Mouse (Mus musculus): Measurements from ENCODE around the gene Ap3d1. TPM values are rescaled to one million over a fixed set of nuclear protein-coding genes. Genes with fewer than 3 reads are reported as not detected.

The Ap3d1 gene
- total RNA-seq, 4 experiments from 2014 or later: 136 to 163 (median 147) TPM

DNA sequence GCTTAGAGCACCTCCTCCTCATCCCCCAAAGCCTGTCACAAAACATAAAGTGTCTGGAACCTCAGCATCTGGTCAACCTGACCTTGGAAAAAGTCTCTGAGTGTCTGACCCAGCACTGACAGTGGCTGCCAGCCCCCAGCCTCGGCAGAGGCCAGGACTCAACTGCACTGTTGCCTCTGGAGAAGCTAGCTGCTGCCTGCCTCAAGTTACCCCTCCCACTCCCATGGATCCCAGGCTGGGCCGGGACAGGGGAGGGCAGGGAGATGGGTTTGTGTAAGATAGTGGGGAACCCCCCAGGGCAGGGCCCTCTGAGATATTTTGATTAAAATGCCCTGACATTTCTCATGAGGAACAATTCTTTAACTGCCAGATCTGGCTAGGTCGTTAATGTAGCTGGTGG lies 37.0 kb downstream of the Ap3d1 start:
- DNase-seq (ENCODE audit: low spot score in 2 of 2): no peak

DNA sequence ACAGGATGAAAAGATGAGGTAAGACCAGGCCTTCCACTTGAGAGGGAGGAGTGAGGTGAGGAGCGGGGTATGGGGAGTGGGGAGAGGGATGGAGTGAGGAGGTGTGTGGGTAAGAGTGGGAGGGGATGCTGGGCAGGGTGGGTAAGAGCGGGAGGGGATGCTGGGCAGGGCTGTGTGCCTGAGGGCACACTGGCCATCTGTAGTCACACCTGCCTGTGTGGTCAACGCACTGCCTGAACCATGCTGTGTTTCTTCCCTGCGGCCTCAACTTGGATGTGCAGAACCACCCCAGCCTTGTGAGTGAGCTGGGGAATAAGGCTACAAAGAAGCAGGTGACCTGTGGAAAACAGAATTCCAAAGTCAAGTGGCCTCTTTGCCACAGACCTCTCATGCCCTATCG lies 37.6 kb downstream of the Ap3d1 start:
- no peak for DNase-seq (ENCODE audit: low spot score in 2 of 2)

DNA sequence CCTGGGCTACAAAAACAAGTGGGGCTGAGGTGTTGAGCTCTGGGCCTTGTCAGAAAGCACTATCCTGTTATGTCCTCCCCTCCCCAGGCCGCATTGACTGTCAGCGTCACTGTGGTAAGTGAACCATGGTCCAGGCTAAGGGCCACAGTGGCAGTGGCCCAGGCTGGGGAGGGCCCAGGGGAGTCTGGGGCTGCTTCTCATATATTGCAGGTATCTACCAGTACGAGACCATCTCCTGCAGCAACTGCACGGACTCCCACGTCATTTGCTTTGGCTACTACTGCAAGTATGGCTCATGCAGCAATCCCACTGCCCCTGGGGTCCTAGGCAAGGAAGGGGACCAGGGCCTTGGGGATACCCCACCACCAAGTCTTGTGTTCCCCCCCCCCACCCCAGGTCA lies 38.4 kb downstream of the Ap3d1 start:
- no peak for DNase-seq (ENCODE audit: low spot score in 2 of 2)

DNA sequence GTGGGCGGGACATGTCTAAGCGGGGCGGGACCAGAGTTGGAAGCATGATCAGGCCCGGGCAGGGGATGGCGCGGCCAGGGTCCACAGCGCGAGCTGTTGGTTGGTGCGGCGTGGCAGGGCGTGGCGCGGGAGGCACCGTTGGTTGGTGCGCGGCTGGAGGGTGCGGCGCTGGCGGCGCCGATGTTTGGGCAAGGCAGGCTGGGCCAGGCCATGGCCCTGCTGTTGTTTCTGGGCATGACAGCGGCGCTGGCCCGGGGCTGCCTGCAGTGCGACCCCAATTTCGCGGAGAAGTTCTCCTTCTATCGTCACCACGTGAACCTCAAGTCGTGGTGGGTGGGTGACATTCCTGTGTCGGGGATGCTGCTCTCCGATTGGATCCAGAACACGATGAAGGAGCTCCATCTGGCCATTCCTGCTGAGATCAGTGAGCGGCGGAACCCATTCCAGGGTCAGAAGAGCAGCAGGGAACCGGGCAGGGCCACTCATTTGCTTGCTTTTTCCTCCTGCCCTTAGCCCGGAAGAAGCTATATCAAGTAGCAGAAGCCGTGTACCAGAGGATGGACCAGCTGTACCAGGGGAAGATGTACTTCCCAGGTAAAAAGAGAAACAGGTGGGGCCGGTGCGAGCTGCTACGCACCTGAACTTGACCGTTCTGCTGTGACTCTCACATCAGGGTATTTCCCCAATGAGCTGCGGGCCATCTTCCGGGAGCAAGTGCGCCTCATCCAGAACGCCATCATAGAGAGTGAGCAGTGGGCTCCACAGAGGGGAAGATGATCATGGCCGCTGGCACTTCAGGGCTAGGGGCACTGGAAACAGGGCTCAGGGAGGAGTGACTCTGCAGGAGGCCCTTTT lies 39.3 kb downstream of the Ap3d1 start:
- DNase-seq (ENCODE audit: low spot score in 2 of 2): peak; percentile 96

DNA sequence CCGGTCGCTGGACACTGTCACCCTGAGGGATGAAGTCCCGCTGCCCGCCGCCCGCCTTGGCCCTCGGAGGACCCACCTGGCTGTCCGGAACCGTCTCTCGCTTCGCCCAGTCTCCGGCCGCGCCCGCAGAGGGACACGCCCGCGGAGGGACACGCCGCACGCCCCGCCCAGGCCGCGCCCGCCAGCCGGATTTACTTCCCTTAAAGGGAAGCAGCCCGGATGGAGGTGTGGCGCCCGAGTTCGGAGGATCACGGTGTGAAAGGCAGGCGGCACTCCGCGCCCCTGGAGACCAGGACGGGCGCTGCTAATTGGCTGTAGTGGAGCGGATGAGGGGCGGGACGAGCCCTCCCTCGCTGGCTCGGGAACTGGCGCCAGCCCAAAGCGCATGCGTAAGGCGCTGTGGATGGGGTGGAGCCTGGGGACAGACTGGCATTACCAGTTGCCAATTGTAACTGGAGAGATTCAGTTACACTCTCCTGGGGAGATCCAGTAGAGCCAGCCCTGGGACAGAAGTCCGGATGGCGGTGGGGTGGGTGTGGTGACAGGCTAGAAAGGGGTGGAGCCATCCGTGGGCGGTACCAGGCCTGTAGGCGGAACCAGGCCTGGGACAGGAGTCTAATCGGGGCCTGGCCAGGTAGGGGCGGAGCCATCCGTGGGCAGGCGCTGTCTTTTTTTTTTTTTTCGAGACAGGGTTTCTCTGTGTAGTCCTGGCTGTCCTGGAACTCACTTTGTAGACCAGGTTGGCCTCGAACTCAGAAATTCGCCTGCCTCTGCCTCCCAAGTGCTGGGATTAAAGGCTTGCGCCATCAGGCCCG lies 40.1 kb downstream of the Ap3d1 start, which contains the start of the genes Mob3a and Izumo4:
TSS of gene Mob3a (minus strand) at position 257 of the 815 bp plus-strand sequence.
TSS of gene Izumo4 (plus strand) at position 464 of the 815 bp plus-strand sequence.
- DNase-seq (ENCODE audit: low spot score in 2 of 2): peak; percentile 98 to 99

DNA sequence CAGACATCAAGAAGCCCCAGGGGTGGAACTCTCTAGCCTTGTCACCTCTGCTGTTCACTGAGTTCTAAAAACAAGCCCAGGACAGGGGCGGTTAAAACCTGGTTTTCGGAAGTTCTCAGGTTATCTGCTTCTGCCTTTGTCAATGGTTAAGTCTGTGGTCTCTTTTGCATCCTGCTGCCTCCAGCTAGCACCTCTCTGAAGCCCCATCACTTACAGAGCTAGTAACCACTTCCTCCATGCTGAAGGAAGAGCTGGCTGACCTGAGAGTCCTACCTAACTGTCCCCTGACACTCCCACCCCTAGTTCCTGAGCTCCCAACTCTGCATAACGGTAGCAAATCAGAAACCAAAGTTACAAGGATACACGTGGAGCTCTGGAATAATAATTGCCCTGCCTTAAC lies 41.3 kb downstream of the Ap3d1 start:
- DNase-seq (ENCODE audit: low spot score in 2 of 2): no peak

DNA sequence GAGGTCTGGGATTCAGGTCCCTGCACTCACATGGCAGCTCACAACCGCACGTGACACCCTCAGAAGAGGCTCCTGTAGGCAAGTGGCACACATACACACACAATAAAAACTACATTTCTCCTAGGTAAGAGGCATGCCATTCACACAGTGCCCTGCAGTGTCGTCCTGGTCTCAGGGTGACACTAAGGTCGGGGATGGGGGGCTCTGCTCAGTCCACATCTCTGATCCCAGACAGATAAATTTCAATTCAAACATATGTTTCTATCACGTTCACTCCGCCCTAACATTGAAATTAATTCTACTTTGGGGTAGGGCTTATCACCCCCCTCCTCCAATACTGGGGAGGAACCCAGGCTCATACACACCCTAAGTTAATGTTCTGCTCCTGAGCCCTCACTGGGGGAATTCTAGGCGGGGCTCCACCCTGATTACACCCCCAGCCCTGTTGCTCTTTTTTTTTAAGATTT lies 42.0 kb downstream of the Ap3d1 start:
- no peak for DNase-seq (ENCODE audit: low spot score in 2 of 2)

DNA sequence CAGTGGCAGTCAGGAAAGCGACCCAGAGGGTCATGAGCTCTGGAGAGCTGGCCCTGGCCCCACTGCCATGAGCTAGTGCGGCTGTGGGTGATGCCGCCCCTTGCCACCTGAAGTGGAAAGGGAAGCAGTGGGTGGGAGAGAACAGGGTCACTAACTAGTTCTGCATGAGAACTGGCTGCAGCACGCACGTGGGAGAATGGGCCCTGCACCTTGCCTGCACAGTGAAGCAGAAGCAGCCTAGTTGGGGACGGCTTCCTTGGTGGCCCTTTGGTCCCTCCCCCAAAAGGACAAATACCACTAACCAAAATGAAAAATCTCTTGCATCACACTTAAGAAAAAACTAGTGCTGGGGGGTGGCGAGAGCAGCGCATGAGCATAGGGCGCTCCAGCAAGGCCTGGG lies 43.5 kb downstream of the Ap3d1 start:
- DNase-seq (ENCODE audit: low spot score in 2 of 2): no peak

DNA sequence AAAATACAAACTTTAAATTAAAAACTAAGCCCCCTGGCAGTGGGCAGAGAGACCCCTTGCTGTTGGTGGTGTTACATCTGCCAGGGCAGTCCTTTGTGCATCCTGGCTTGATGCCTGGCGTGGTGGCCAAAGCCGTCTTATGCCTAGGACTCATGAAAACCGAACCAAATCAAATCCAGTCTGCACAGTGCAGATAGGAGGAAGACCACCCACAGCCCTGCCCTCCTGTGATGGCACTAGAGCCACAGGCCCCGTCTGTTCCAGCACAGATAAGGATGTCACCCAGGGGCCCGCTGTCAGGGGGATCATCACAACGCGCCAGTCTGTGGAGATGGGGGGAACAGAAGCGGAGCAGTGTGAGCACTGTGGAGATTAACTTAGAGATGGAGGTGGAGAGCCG lies 44.3 kb downstream of the Ap3d1 start:
- no peak for DNase-seq (ENCODE audit: low spot score in 2 of 2)

DNA sequence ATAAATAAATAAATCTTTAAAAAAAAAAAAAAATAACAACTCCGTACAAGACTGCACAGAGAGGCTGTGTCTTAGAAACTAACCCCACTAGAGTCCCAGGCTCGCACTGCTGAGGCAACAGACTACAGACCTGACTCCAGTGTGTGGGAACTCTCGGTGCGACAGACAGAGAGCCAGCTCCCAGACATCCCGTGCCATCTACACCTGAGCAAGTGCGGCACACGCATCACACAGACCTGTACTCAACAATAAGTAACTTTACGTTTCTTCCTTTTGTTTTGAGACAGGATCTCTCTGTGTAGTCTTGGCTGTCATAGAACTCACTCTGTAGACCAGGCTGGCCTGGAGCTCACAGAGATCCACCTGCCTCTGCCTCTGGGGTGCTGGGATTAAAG lies 44.7 kb downstream of the Ap3d1 start:
- no peak for DNase-seq (ENCODE audit: low spot score in 2 of 2)

DNA sequence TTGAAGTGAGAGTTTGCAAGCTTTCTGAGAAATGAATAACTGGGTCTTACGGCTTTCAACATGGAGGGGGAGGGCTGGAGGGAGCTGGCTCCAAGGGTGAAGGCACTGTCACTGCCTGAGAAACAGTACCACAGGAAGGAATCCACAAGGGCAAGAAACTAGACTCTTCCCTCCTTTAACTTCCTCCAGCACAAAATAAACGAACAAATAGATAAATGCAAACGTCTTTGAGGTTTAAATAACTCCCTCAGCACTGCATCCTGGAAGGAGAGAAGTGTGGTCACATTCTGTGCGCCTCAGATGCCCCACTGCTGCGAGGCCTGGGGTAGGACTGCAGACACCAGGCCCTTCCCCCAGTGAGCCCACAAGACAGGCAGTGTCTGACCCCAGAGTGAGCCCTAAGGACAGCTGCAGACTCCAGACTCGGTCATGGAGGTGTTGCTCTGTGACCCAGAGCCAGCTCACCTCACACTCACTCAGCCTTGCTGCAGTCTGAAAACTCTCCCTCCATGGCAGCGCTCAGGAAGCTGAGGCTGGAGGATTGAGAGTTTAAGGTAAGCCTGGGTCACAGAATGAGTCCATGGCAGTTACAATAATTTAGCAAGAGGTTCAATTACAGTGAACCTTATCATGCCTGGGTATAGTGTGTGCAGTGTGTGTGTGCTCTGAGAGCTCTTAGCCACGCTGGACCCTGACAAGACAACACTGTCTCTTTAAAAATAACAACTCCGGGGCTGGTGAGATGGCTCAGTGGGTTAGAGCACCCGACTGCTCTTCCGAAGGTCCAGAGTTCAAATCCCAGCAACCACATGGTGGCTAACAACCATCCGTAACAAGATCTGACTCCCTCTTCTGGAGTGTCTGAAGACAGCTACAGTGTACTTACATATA lies 45.3 kb downstream of the Ap3d1 start:
- DNase-seq (ENCODE audit: low spot score in 2 of 2): no peak

DNA sequence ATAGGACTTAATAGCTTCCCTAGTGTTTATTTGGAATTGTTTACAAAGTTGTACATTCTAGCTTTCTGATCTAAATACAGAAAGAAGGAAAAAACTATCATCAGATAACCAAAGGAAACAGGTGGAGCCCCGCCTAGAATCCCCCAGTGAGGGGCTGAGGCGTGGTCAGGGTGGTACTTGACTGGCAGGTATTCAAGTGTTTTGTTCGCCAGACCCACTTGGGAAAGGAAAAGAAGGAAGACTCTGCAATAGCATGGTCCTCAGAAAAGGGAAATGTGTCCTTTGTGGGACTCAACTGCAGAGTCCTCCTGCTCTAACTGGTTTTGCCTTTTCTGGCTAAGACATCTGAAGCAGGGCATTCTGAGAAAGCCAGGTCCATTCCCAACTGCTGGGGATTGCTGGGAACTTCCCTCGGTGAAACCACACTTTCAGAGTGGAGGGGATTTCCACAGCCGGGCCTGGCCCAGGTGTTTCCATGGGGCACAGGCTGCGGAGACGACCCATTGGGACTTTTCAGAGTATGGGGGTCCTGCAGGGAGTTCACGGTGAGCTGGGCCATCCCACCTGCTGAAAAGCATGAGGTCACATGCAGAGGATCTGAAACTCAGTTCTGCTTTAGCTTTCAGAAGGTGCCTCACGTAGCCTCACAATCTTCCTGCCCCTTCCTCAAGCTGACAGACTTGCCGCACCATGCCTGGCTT lies 46.1 kb downstream of the Ap3d1 start:
- no peak for DNase-seq (ENCODE audit: low spot score in 2 of 2)

DNA sequence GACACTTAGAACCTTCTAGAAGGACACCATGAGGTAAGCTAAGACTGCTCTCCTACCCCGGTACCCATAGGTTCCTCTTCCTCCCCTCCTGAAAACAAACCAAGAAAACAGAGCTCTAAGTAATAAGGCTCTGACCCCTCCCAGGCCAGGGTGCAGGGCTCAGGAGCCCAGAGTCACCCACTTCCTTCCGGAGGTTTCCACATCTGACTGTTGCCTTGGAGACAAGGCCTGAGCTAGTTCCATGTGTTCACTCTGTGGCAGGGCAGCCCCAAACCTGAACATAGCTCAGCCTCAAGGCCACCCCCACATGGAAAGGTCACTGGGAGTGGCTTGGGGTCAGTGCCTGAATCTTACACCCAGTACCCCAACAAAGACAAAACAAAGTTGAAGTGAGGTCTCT lies 46.9 kb downstream of the Ap3d1 start:
- no peak for DNase-seq (ENCODE audit: low spot score in 2 of 2)

DNA sequence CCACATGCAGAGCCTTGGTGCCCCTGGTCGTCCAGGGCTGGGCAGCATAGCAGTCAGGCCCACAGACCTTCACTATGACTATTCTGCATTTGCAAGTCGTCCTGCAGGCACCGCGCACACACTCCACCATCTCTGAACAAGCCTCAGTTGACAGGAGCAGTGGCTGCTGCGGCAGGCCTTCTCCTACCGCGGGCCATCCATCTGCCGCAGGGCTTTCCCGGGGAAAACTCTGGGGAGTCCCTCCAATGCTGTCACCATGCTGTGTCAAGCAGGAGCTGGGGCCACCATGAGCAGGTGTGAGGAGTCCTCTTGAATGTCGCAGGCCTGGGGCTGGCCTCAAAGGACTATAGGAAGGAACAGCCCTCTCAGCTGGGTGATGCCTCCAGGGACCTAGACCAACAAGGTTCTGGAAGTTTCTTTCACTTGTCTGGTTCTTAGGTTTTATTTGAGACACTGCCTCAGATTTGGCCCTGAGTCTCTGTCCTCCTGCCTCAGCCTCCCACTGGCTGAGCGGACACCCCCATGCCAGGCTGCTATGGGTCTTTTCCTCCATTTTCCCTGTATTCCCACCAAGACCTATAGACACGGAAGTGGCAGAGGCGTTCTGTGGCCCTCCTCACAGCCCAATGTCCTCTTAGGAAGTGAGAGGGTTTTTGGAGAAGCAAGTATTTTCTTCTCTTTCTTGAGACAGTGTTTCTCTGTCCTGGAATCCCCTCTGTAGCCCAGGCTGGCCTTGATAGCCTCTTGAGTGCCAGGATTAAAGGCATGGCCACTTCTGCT lies 47.7 kb downstream of the Ap3d1 start:
- no peak for DNase-seq (ENCODE audit: low spot score in 2 of 2)

DNA sequence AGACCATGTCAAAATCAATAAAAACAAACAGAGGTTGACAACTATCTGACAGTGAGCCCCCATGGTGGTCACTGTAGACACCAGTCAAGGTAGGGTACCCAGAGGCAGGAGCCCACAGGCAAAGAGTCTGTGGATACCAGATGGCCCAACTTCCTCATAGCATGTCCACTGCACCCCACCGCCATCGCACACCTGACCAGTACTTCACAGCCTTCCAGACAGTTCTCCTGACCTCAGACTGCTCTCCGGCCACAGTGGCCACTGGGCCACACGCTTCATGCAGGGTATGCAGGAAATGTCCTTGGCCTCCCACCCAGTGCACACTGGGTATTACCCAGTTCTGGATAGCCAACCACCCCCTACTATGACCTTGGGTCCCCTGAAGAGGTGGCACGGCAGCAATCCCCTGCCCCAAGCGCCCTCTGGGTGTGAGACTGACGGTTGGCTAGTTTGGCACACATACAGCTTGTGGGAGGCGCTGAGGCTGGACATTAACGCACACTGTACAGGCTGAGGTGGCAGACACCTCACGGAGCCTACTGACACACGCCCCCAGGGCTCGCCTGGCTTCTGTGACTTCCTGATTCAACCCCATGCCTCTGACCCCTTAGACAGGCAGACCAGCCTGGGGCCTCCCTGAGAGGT lies 48.5 kb downstream of the Ap3d1 start:
- no peak for DNase-seq (ENCODE audit: low spot score in 2 of 2)

DNA sequence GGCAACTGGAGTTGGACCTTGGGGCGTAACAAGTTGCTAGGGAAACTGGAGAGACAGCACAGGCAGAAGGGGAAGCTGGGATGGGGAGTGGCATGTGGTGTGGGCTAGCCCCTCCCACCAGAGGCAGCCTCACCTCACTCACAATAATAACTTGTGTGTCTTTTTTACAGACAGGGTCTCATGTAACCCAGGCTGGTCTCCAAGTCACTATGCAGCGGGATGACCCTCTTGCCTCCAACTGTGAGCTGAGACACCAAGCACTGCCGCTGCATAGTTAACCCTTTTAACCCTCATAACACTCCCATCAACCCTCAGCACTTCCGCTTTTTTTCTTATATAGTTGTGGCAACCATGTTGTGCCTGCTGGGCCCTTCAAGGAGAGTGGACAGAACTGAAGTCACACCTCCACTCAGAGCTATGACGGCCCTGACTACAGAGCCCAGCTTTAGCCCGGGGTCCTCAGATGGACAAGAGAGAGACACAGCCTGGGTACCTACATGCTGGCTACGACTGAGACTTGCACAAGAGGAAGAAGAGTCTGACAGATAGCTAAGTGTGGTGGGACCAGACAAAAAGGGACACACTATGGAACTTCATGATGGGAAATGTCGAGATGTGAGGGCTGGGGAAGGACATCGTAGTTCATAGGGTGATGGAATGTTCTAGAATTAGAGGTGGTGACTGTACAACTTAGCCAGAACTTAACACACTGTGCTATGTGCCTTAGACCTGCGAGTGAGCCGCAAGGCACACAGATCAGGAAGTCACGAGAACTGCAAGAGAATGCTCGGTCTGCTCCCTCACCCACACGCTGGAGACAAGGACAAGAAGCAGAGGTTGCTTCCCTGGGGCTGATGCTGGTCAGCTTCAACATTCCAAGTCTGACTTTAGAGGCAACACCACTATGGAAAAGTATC lies 49.6 kb downstream of the Ap3d1 start:
- no peak for DNase-seq (ENCODE audit: low spot score in 2 of 2)

DNA sequence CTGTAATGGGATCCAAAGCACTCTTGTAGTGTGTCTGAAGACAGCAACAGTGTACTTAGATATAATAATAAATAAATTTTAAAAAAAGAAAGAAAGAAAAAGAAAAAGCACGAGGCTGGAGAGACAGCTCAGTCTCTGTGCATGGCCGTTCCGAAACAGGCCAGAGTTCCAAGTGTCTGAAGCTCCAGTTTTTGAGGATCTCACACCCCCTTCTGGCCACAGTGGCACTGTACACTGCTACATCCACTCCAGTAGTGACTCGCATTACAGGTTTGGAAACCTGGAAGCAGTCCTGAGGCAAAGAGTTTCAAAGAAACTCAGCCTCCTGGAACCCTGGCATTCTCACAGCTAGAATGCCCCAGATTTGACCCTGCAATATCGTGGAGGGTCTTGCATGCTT lies 54.2 kb downstream of the Ap3d1 start:
- peak in 1 of 2 experiments; percentile 66 for DNase-seq (ENCODE audit: low spot score in 2 of 2)

DNA sequence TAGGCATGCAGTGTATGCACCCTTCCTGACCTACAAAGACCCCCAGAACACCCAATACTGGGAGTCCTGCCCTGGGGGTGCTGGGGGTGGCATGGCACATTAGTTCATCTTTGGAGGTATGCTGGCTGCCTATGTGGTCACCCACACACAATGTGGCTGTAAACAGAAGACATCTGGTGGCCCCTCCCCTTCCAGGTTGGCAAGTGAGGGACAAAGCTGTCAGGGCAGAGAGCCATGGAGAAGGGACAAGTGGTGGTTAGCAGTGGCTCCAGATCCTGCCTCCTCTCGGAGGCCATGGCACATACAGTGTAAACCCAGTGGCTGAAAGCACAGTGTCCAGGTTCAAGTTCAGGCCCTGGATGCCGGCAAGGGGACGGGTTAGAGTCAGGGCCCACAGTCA lies 55.4 kb downstream of the Ap3d1 start:
- no peak for DNase-seq (ENCODE audit: low spot score in 2 of 2)

All from layer of hippocampus, adult 8-10 months (tissue).